Mouse (Mus musculus): ENCODE results near the gene Nfatc4. TPM values are rescaled to one million over a fixed set of nuclear protein-coding genes. Genes with fewer than 3 reads are reported as not detected.

The Nfatc4 gene
- polyA plus RNA-seq, 1 experiment from 2014 or later: 25.7 TPM

- no peaks in the 10 kb centered on the region for H3K27me3 ChIP-seq (replicated peaks)
- no peak overlapping the region for H3K4me2 ChIP-seq (replicated peaks)
- no peak overlapping the region for H3K27ac ChIP-seq
- WGBS: 26% methylated on average over 7 of the region's 7 CpGs
- peak; percentile 79 for ATAC-seq
- H3K36me3 ChIP-seq: peaks cover 32% of the 10 kb centered on the region
- H3K9me3 ChIP-seq: no peaks in the 10 kb centered on the region
- no peak overlapping the region for H3K9ac ChIP-seq
- H3K4me3 ChIP-seq (replicated peaks): no peak overlapping the region
- peaks cover 22% of the 10 kb centered on the region for H3K4me1 ChIP-seq (replicated peaks)
These were observed 40.8 kb downstream of the Nfatc4 start for GRCm38 (mm10) chr14:55863773-55864172.

GRCm38 (mm10) chr14:55866962-55867361 lies 44.0 kb downstream of the Nfatc4 start:
- Histone ChIP-seq H3K9ac (no peak overlapping the region), H3K27ac (no peak overlapping the region), H3K4me3 (replicated peaks) (no peak overlapping the region), H3K27me3 (replicated peaks) (no peaks in the 10 kb centered on the region), H3K36me3 (peaks cover 51% of the 10 kb centered on the region), H3K4me1 (replicated peaks) (peaks cover 12% of the 10 kb centered on the region), H3K4me2 (replicated peaks) (no peak overlapping the region), H3K9me3 (no peaks in the 10 kb centered on the region)
- ATAC-seq: no peak
- 34% methylated on average over 4 of the region's 4 CpGs for WGBS

- Histone ChIP-seq H3K4me2 (replicated peaks) (no peak overlapping the region), H3K27me3 (replicated peaks) (no peaks in the 10 kb centered on the region), H3K4me1 (replicated peaks) (peaks cover 10% of the 10 kb centered on the region; the same call in 1 of the 2 replicates), H3K9ac (no peak overlapping the region), H3K4me3 (replicated peaks) (no peak overlapping the region), H3K27ac (no peak overlapping the region), H3K9me3 (no peaks in the 10 kb centered on the region), H3K36me3 (peaks cover 60% of the 10 kb centered on the region)
- 88% methylated on average over 14 of the region's 14 CpGs for WGBS
- ATAC-seq: no peak
These were observed 45.5 kb downstream of the Nfatc4 start for GRCm38 (mm10) chr14:55868230-55869026.

GRCm38 (mm10) chr14:55869538-55869937 lies 46.6 kb downstream of the Nfatc4 start:
- Histone ChIP-seq H3K4me1 (replicated peaks) (peaks cover 10% of the 10 kb centered on the region), H3K9ac (no peak overlapping the region), H3K4me3 (replicated peaks) (no peak overlapping the region), H3K4me2 (replicated peaks) (no peak overlapping the region), H3K27ac (no peak overlapping the region), H3K9me3 (no peaks in the 10 kb centered on the region), H3K27me3 (replicated peaks) (no peaks in the 10 kb centered on the region), H3K36me3 (peaks cover 57% of the 10 kb centered on the region)
- WGBS: 93% methylated on average over 6 of the region's 6 CpGs
- no peak for ATAC-seq

GRCm38 (mm10) chr14:55872039-55872438 lies 49.1 kb downstream of the Nfatc4 start:
- H3K27ac ChIP-seq: no peak overlapping the region
- no peaks in the 10 kb centered on the region for H3K27me3 ChIP-seq (replicated peaks)
- peaks cover 40% of the 10 kb centered on the region for H3K36me3 ChIP-seq
- no peak overlapping the region for H3K4me3 ChIP-seq (replicated peaks)
- ATAC-seq: no peak
- H3K9ac ChIP-seq: no peak overlapping the region
- H3K4me2 ChIP-seq (replicated peaks): no peak overlapping the region
- peaks cover 10% of the 10 kb centered on the region for H3K4me1 ChIP-seq (replicated peaks)
- 86% methylated on average over 12 of the region's 12 CpGs for WGBS
- H3K9me3 ChIP-seq: no peaks in the 10 kb centered on the region

GRCm38 (mm10) chr14:55872551-55872950 lies 49.6 kb downstream of the Nfatc4 start:
- H3K4me2 ChIP-seq (replicated peaks): no peak overlapping the region
- H3K9ac ChIP-seq: no peak overlapping the region
- peaks cover 10% of the 10 kb centered on the region for H3K4me1 ChIP-seq (replicated peaks)
- H3K27ac ChIP-seq: no peak overlapping the region
- H3K9me3 ChIP-seq: no peaks in the 10 kb centered on the region
- peak; percentile 37; the same call in 1 of the 2 replicates for ATAC-seq
- H3K36me3 ChIP-seq: peaks cover 40% of the 10 kb centered on the region
- H3K27me3 ChIP-seq (replicated peaks): no peaks in the 10 kb centered on the region
- WGBS: 85% methylated on average over 17 of the region's 17 CpGs
- no peak overlapping the region for H3K4me3 ChIP-seq (replicated peaks)

- Histone ChIP-seq H3K4me1 (replicated peaks) (peaks cover 15% of the 10 kb centered on the region), H3K9me3 (no peaks in the 10 kb centered on the region), H3K36me3 (peaks cover 33% of the 10 kb centered on the region), H3K27ac (no peak overlapping the region), H3K27me3 (replicated peaks) (no peaks in the 10 kb centered on the region), H3K4me2 (replicated peaks) (no peak overlapping the region; the same call in 1 of the 2 replicates), H3K4me3 (replicated peaks) (no peak overlapping the region), H3K9ac (no peak overlapping the region)
- WGBS: 87% methylated on average over 8 of the region's 8 CpGs
- peak; percentile 11; the same call in 1 of the 2 replicates for ATAC-seq
These were observed 50.3 kb downstream of the Nfatc4 start for GRCm38 (mm10) chr14:55873242-55873713.

- Histone ChIP-seq H3K4me1 (replicated peaks) (peaks cover 15% of the 10 kb centered on the region), H3K4me3 (replicated peaks) (peak overlapping the region; percentile 12), H3K4me2 (replicated peaks) (peak overlapping the region; percentile 52), H3K36me3 (peaks cover 27% of the 10 kb centered on the region), H3K9me3 (no peaks in the 10 kb centered on the region), H3K9ac (no peak overlapping the region), H3K27ac (no peak overlapping the region), H3K27me3 (replicated peaks) (no peaks in the 10 kb centered on the region)
- 14% methylated on average over 30 of the region's 30 CpGs for WGBS
- ATAC-seq: peak; percentile 69
These were observed 51.1 kb downstream of the Nfatc4 start for GRCm38 (mm10) chr14:55873714-55874683.

GRCm38 (mm10) chr14:55877469-55878315 lies 54.7 kb downstream of the Nfatc4 start:
- Histone ChIP-seq H3K4me1 (replicated peaks) (peaks cover 21% of the 10 kb centered on the region), H3K9ac (peak overlapping the region; percentile 15; the same call in 1 of the 2 replicates), H3K27me3 (replicated peaks) (no peaks in the 10 kb centered on the region), H3K27ac (no peak overlapping the region), H3K4me3 (replicated peaks) (no peak overlapping the region), H3K9me3 (no peaks in the 10 kb centered on the region), H3K36me3 (0 out of 2 replicates have a peak, but pooled peaks cover 2% of the 10 kb centered on the region), H3K4me2 (replicated peaks) (peak overlapping the region; percentile 28; the same call in 1 of the 2 replicates)
- ATAC-seq: no peak
- 9% methylated on average over 14 of the region's 14 CpGs for WGBS

GRCm38 (mm10) chr14:55878316-55878940 lies 55.5 kb downstream of the Nfatc4 start:
- Histone ChIP-seq H3K27me3 (replicated peaks) (no peaks in the 10 kb centered on the region), H3K27ac (no peak overlapping the region), H3K4me3 (replicated peaks) (no peak overlapping the region), H3K9ac (no peak overlapping the region), H3K4me2 (replicated peaks) (no peak overlapping the region), H3K9me3 (no peaks in the 10 kb centered on the region), H3K36me3 (no peaks in the 10 kb centered on the region), H3K4me1 (replicated peaks) (peaks cover 22% of the 10 kb centered on the region)
- 35% methylated on average over 7 of the region's 7 CpGs for WGBS
- no peak for ATAC-seq

GRCm38 (mm10) chr14:55879623-55880022 lies 56.7 kb downstream of the Nfatc4 start:
- no peaks in the 10 kb centered on the region for H3K9me3 ChIP-seq
- no peak overlapping the region for H3K4me3 ChIP-seq (replicated peaks)
- WGBS: 46% methylated on average over 1 of the region's 1 CpGs
- ATAC-seq: no peak
- no peak overlapping the region for H3K4me2 ChIP-seq (replicated peaks)
- H3K36me3 ChIP-seq: no peaks in the 10 kb centered on the region
- H3K9ac ChIP-seq: no peak overlapping the region
- no peak overlapping the region for H3K27ac ChIP-seq
- H3K4me1 ChIP-seq (replicated peaks): peaks cover 27% of the 10 kb centered on the region
- no peaks in the 10 kb centered on the region for H3K27me3 ChIP-seq (replicated peaks)

All from intestine, embryonic 15.5 days (tissue).